Mouse (Mus musculus): ENCODE data around the gene Psmb9.

Gene Psmb9

GRCm38 (mm10) chr17:34135297-34136224 lies 52.0 kb downstream of the Psmb9 start:
- peak; percentile 100 for DNase-seq

GRCm38 (mm10) chr17:34134451-34134850 lies 53.1 kb downstream of the Psmb9 start:
- no peak for DNase-seq

GRCm38 (mm10) chr17:34133289-34133688 lies 54.3 kb downstream of the Psmb9 start:
- DNase-seq, result no peak

All from kidney, adult 9 months (tissue).